17 mouse cellular contexts compared by ENCODE assay signal in the genomic region with DNA sequence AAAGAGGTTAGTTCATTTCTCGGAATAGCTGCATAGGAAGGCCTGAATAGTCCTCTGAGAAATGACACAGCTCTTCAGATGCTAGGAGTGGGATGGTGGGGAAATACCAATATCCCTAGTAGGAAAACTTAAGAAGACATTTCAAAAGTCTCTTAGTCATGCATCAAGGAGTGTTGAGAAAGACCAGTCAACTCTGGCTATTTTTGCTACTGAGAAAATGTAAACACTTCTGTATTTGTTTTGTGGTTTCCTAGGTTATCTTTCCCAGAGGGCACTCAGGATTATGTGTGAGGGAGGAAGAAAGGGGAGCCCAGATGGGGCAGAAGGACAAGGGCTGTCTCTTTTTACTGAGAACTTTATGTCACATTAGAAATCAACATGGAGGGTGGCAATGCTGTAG.
DNase-seq lines count a peak whose midpoint lies in the region.
"Had no signal": no experiment of that assay in that cellular context is flagged by ENCODE, and none has a peak within 500 bp of the region (broad histone marks: within the 10 kb centered on the region; RNA-seq: fewer than 3 reads in every experiment).

No protein-coding gene starts in this region.

- intact Hi-C loops in left cerebral cortex, postnatal 36 days (cut with DNase I): no loop called here

- peak; percentile 11 for DNase-seq in 3134 (ENCODE audit: extremely low read depth, insufficient read length, low spot score)
- DNase-seq in 3T3-L1 (ENCODE audit: low read depth, low spot score): peak; percentile 84
- DNase-seq in brain, adult 2 months (ENCODE audit: low read depth, low spot score): peak; percentile 5
- DNase-seq in lung, postnatal 25 days (ENCODE audit: low spot score): peak; percentile 73
- DNase-seq in thymus, postnatal 4 days: no peak
- no peak for DNase-seq in cerebellum, adult 11 months
- DNase-seq in left cerebral cortex, postnatal 36 days (ENCODE audit: low spot score in 2 of 2): no peak
- DNase-seq: adrenal gland, postnatal 10 days; cerebellum, adult 9-10 months; gastrocnemius, postnatal 25 days; heart, adult 18-20 months; kidney, postnatal 4 days; layer of hippocampus, adult 9-11 months; liver, embryonic 13.5 days; midbrain, embryonic 14.5 days; retina, postnatal 1 day; thymus, adult 18-20 months had no signal

Comparison
In these comparisons a context has a peak if more than half of its experiments do, and no peak if none do; other contexts are left out.
1. DNase-seq: peak in 3134 (single experiment), 3T3-L1 (single experiment), brain, adult 2 months (single experiment) and lung, postnatal 25 days (single experiment); none in thymus, postnatal 4 days (single experiment), cerebellum, adult 11 months (single experiment) and left cerebral cortex, postnatal 36 days (0 of 2).